Mouse (Mus musculus) midbrain, postnatal 0 days (tissue): ENCODE results near the gene Gm9922. TPM values are rescaled to one million over a fixed set of nuclear protein-coding genes. Genes with fewer than 3 reads are reported as not detected.
A peak's percentile ranks its signal among the peaks of the same experiment; 100 is the strongest.

Experiments used
- ATAC-seq: fragments of 200-750 bp; cut with Nextera tagmentation; 2 replicates; pipeline ENCODE4 v1.8.0; 2017; ENCODE audit warnings: moderate number of reproducible peaks, mild to moderate bottlenecking, moderate TSS enrichment, moderate library complexity; ENCODE audit not compliant: low FRiP score
- DNase-seq: peaks from one replicate; pipeline ENCODE4 v3.0.0-alpha.2; 2015; ENCODE audit warnings: low spot score
- H3K27ac ChIP-seq: fragments of 300-500 bp; sonication (generic); 2 replicates; pipeline ENCODE4 v1.5.1; 2014; ENCODE audit warnings: low read depth, mild to moderate bottlenecking, low read length, mixed read lengths
- H3K27me3 ChIP-seq: fragments of 300-500 bp; sonication (generic); 2 replicates; pipeline ENCODE4 v1.6.1; 2014; ENCODE audit warnings: low read length, control low read depth, mixed read lengths; ENCODE audit not compliant: insufficient read depth
- H3K36me3 ChIP-seq: fragments of 300-500 bp; sonication (generic); 2 replicates; pipeline ENCODE4 v1.6.1; 2014; ENCODE audit warnings: low read length, control low read depth, mixed read lengths; ENCODE audit not compliant: insufficient read depth
- H3K4me1 ChIP-seq: fragments of 300-500 bp; sonication (generic); 2 replicates; pipeline ENCODE4 v1.6.1; 2014; ENCODE audit warnings: mild to moderate bottlenecking, control low read depth, antibody characterized with exemption, low read length, mixed read lengths; ENCODE audit not compliant: insufficient read depth
- H3K4me2 ChIP-seq: fragments of 300-500 bp; sonication (generic); 2 replicates; pipeline ENCODE4 v1.6.1; 2014; ENCODE audit warnings: low read depth, mild to moderate bottlenecking, low read length, mixed read lengths; ENCODE audit not compliant: poor library complexity, severe bottlenecking
- H3K4me3 ChIP-seq: fragments of 300-500 bp; sonication (generic); 2 replicates; pipeline ENCODE4 v1.5.1; 2014; ENCODE audit warnings: low read depth, mild to moderate bottlenecking, low read length, moderate library complexity
- H3K9ac ChIP-seq: fragments of 300-500 bp; sonication (generic); replicated peaks from 2 replicates; pipeline ENCODE4 v1.6.1; 2014; ENCODE audit warnings: mild to moderate bottlenecking, low read length, moderate library complexity, mixed read lengths; ENCODE audit not compliant: poor library complexity, severe bottlenecking
- H3K9me3 ChIP-seq: fragments of 300-500 bp; sonication (generic); 2 replicates; pipeline ENCODE4 v1.6.1; 2016; ENCODE audit warnings: low read length, control low read depth
- CTCF ChIP-seq: IDR thresholded peaks from 2 replicates; pipeline ENCODE4 v1.5.1; 2016; ENCODE audit warnings: antibody characterized with exemption, mild to moderate bottlenecking
- WGBS: fragments of 180-500 bp; shearing (Covaris S2); extraction: QIAGEN DNeasy Blood & Tissue Kit; methylation state at CpG from one replicate; pipeline ENCODE4 v1.1.7; 2014; 5-methylcytosine and 5-hydroxymethylcytosine counted together
- polyA plus RNA-seq: library from polyadenylated mRNA; unstranded; fragments of >200 nt; fragmentation: Nextera tagmentation; extraction: Ambion mirVana; gene quantifications from 2 replicates; pipeline ENCODE4 v1.2.1, GENCODE M21; 2015
- total RNA-seq: library from RNA; depleted of rRNA; stranded (reverse); fragments of >200 nt; gene quantifications from 2 replicates; pipeline ENCODE4 v1.2.3, GENCODE M21; 2014

Gm9922 gene
- total and polyA plus RNA-seq, 2 experiments from 2014 or later = 0.69 TPM; not detected in 1

DNA sequence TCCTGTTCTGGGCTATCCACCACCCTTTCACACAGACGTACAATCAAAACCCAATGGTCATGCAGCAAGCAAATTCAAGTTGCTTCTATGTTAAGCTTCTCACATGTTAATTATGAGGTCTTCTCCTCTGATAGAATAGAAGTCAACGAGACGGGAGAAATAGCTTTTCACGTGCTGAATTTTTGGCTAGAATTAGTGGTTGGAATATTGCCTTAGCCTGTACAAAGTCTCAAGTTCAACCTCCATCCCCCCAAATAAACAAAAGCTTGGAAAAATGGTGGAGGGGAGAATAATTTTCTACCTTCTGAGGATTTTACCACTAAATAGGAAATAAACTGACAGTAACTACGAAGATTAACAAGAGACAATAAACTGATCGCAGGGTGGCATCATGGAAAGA is 42.1 kb upstream of the Gm9922 start:
- Histone ChIP-seq H3K4me1 (no peaks in the 10 kb centered on the region), H3K4me2 (no peak overlapping the region), H3K9me3 (no peaks in the 10 kb centered on the region), H3K4me3 (no peak overlapping the region), H3K36me3 (no peaks in the 10 kb centered on the region), H3K9ac (no peak overlapping the region), H3K27ac (no peak overlapping the region), H3K27me3 (no peaks in the 10 kb centered on the region)
- ATAC-seq = no peak
- 96% methylated on average over 6 of the region's 6 CpGs for WGBS
- no peak for TF ChIP-seq CTCF
- no peak for DNase-seq

DNA sequence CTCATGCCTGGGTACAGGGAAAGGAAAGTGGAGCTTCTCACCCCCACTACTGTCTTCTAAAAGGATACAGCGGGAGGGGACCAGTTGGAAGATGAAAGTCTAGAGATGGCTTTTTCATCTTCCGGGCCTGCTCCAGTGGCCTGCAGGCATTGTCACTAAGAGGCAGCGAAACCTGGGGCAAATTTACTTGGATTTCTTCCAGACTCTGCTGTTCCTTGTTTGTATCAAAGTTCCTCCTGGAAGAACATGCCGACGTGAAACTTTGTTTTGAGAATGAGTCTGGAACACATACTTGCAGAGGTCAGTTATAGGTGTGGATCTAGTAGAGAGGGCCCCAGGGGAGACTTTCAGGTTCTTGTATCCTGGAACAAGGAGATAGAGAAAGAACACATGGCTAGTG is 41.7 kb upstream of the Gm9922 start:
- Histone ChIP-seq H3K36me3 (no peaks in the 10 kb centered on the region), H3K4me3 (no peak overlapping the region), H3K9me3 (no peaks in the 10 kb centered on the region), H3K9ac (no peak overlapping the region), H3K27ac (no peak overlapping the region), H3K4me1 (no peaks in the 10 kb centered on the region), H3K27me3 (no peaks in the 10 kb centered on the region), H3K4me2 (no peak overlapping the region)
- ATAC-seq (no peak), DNase-seq (no peak)
- TF ChIP-seq CTCF = no peak
- WGBS = 80% methylated on average over 5 of the region's 5 CpGs

DNA sequence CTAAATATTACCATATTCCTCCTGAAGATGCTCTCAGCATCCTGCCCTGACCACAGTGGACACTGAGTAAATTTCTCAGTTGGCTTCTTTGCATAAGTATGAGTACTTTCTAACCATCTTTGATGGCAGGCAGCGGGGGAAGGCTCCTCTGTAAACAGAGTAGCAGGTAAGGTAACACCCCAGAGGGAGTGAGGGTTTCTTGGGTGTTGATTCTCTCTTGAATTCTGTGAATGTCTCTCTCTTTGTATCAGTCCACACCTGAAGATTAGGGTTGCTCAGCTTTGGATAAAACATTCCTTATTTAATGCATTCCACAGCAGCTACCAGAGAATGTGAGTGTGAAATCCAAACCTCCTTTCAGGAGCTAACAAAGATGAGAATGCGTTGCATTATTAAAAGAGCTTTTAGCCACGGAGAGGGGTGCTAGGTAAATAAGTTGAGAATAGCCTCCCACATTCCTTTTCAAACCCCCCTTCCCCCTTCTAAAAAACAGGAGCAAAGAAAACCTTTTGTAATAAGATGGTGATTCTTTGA is 34.2 kb upstream of the Gm9922 start:
- Histone ChIP-seq H3K4me1 (no peaks in the 10 kb centered on the region), H3K9ac (no peak overlapping the region), H3K27ac (no peak overlapping the region), H3K36me3 (no peaks in the 10 kb centered on the region), H3K4me2 (no peak overlapping the region), H3K9me3 (no peaks in the 10 kb centered on the region), H3K4me3 (no peak overlapping the region), H3K27me3 (no peaks in the 10 kb centered on the region)
- TF ChIP-seq CTCF = no peak
- no peak for ATAC-seq
- WGBS = 30% methylated on average over 3 of the region's 3 CpGs
- DNase-seq = no peak

DNA sequence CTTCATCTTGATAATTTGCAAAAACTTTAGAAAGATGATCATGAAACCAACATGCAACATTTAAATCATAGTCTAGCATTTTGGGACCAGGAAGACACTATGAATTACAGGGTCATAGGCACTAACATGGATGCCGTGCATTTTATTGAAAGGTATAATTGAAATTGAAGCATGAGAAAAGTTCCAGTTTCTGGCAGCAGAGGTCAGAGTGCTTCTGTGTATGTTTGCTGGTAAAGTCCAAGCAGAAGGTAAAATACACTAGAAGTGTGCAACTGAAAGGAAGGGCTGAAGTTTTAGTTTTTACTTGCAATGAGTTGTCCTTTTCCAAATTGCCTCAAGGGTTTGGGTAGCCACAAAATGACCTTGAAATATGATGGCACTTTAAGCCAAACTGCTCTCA is 32.7 kb upstream of the Gm9922 start:
- Histone ChIP-seq H3K9me3 (no peaks in the 10 kb centered on the region), H3K27ac (no peak overlapping the region), H3K36me3 (no peaks in the 10 kb centered on the region), H3K27me3 (no peaks in the 10 kb centered on the region), H3K4me1 (no peaks in the 10 kb centered on the region), H3K4me2 (no peak overlapping the region), H3K4me3 (no peak overlapping the region), H3K9ac (no peak overlapping the region)
- 43% methylated on average over 1 of the region's 1 CpGs for WGBS
- no peak for ATAC-seq
- peak; percentile 43 for DNase-seq
- TF ChIP-seq CTCF = peak; percentile 78

DNA sequence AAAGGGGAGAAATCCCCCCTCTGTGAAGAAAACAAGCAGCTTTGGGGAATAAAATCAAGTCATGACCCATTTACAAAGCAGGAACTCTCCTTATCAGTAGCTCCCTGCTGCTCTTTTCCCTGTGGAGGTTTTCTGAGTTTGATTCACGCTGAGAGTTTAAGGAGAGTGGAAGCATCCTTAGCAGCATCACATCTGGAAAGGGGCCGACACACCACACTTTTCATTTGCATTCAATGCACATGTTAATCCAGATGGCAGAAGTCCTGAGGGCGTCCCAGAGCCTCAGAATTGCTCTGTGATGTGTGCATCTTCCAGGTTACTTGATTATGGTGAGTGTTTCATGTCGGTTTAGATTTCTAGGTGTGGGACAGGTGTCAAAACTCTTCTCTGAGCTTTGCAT is 25.8 kb upstream of the Gm9922 start:
- ATAC-seq = no peak
- Histone ChIP-seq H3K4me3 (no peak overlapping the region), H3K4me1 (no peaks in the 10 kb centered on the region), H3K36me3 (no peaks in the 10 kb centered on the region), H3K9me3 (no peaks in the 10 kb centered on the region), H3K27ac (no peak overlapping the region), H3K9ac (no peak overlapping the region), H3K4me2 (no peak overlapping the region), H3K27me3 (no peaks in the 10 kb centered on the region)
- DNase-seq = peak; percentile 12
- no peak for TF ChIP-seq CTCF
- WGBS = 28% methylated on average over 4 of the region's 4 CpGs

DNA sequence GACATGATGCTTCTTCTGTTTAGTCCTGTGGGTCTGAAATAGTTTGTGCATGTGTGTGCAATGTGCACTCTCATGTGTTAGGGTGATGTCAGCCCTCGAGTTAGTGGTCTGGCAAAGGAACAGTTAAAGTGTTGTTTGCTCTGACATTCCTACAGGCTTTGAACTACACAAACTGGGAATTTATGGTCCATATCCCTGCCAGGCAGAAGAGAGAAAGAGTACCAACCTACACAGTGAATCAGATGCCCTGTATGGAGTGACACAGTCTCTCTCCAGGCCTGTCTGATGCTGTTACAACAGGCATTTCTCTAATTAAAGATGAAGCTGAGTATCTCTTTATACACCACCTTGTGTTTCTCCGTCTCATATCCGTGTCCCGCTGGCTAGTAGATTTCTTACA is 21.3 kb upstream of the Gm9922 start:
- no peak for TF ChIP-seq CTCF
- Histone ChIP-seq H3K4me3 (no peak overlapping the region), H3K27ac (no peak overlapping the region), H3K27me3 (no peaks in the 10 kb centered on the region), H3K9ac (no peak overlapping the region), H3K4me2 (no peak overlapping the region), H3K36me3 (no peaks in the 10 kb centered on the region), H3K4me1 (no peaks in the 10 kb centered on the region), H3K9me3 (no peaks in the 10 kb centered on the region)
- ATAC-seq (no peak), DNase-seq (no peak)
- 90% methylated on average over 4 of the region's 4 CpGs for WGBS
